Mouse (Mus musculus): Measurements from ENCODE around the gene Tango2.
A peak's percentile ranks its signal among the peaks of the same experiment; 100 is the strongest.

Tango2 gene

GRCm38 (mm10) chr16:18347931-18348600 lies at the start of gene Tango2, which contains the start of gene Arvcf:
Gene Tango2 (minus strand): TSS chr16:18348103.
Gene Arvcf (plus strand): TSS chr16:18348182.
- peak; percentile 77 to 78 for DNase-seq

- no peak for DNase-seq
Observed at GRCm38 (mm10) chr16:18396791-18397621, 49.1 kb upstream of the Tango2 start.

- DNase-seq = no peak
Observed at GRCm38 (mm10) chr16:18396201-18396600, 48.3 kb upstream of the Tango2 start.

- DNase-seq = no peak
Observed at GRCm38 (mm10) chr16:18395620-18396036, 47.7 kb upstream of the Tango2 start.

GRCm38 (mm10) chr16:18394777-18395619 lies 47.1 kb upstream of the Tango2 start:
- DNase-seq = no peak

GRCm38 (mm10) chr16:18394056-18394455 lies 46.2 kb upstream of the Tango2 start:
- no peak for DNase-seq

- no peak for DNase-seq
Observed at GRCm38 (mm10) chr16:18393595-18393994, 45.7 kb upstream of the Tango2 start.

GRCm38 (mm10) chr16:18392469-18393426 lies 44.8 kb upstream of the Tango2 start:
- DNase-seq = peak; percentile 85 to 87

GRCm38 (mm10) chr16:18391728-18392127 lies 43.8 kb upstream of the Tango2 start:
- no peak for DNase-seq

GRCm38 (mm10) chr16:18391127-18391526 lies 43.2 kb upstream of the Tango2 start:
- DNase-seq = no peak

- no peak for DNase-seq
Observed at GRCm38 (mm10) chr16:18390399-18390798, 42.5 kb upstream of the Tango2 start.

- no peak for DNase-seq
Observed at GRCm38 (mm10) chr16:18388583-18389435, 40.9 kb upstream of the Tango2 start.

GRCm38 (mm10) chr16:18387704-18388582 lies 40.0 kb upstream of the Tango2 start:
- DNase-seq = no peak

- DNase-seq = no peak
Observed at GRCm38 (mm10) chr16:18386972-18387371, 39.1 kb upstream of the Tango2 start.

- DNase-seq = no peak
Observed at GRCm38 (mm10) chr16:18386451-18386850, 38.5 kb upstream of the Tango2 start.

- DNase-seq = no peak
Observed at GRCm38 (mm10) chr16:18385411-18385810, 37.5 kb upstream of the Tango2 start.

GRCm38 (mm10) chr16:18384659-18385058 lies 36.8 kb upstream of the Tango2 start:
- no peak for DNase-seq

GRCm38 (mm10) chr16:18384211-18384610 lies 36.3 kb upstream of the Tango2 start:
- no peak for DNase-seq

- DNase-seq = no peak
Observed at GRCm38 (mm10) chr16:18383756-18384155, 35.9 kb upstream of the Tango2 start.
